Mouse (Mus musculus) neural tube, embryonic 11.5 days (tissue): ENCODE measurements at regions not wholly inside any gene's neighbourhood (a gene's known extent, or its start where the extent isn't known, plus 50 kb on each side); places are given as distances from the start of the nearest gene placed in this dataset.

Experiments used
- ATAC-seq: fragments of 200-750 bp; cut with Nextera tagmentation; 2 replicates; pipeline ENCODE4 v1.8.0; 2017; ENCODE audit warnings: moderate number of reproducible peaks, mild to moderate bottlenecking, moderate TSS enrichment, moderate library complexity; ENCODE audit not compliant: insufficient read depth, low FRiP score, low TSS enrichment
- DNase-seq: peaks from one replicate; pipeline ENCODE4 v3.0.0-alpha.2; 2015; ENCODE audit warnings: low spot score
- H3K27ac ChIP-seq: fragments of 300-500 bp; sonication (generic); 2 replicates; pipeline ENCODE4 v1.5.1; 2014; ENCODE audit warnings: low read depth, mild to moderate bottlenecking, low read length
- H3K27me3 ChIP-seq: fragments of 300-500 bp; sonication (generic); 2 replicates; pipeline ENCODE4 v1.6.1; 2014; ENCODE audit warnings: mild to moderate bottlenecking, low read length, mixed read lengths; ENCODE audit not compliant: control insufficient read depth, insufficient read depth
- H3K36me3 ChIP-seq: fragments of 300-500 bp; sonication (generic); 2 replicates; pipeline ENCODE4 v1.6.1; 2014; ENCODE audit warnings: mild to moderate bottlenecking, low read length, moderate library complexity, mixed read lengths; ENCODE audit not compliant: control insufficient read depth, insufficient read depth
- H3K4me1 ChIP-seq: fragments of 300-500 bp; sonication (generic); 2 replicates; pipeline ENCODE4 v1.6.1; 2014; ENCODE audit warnings: low read length, mixed read lengths; ENCODE audit not compliant: control insufficient read depth, insufficient read depth
- H3K4me2 ChIP-seq: fragments of 300-500 bp; sonication (generic); 2 replicates; pipeline ENCODE4 v1.6.1; 2014; ENCODE audit warnings: low read depth, mild to moderate bottlenecking, moderate library complexity
- H3K4me3 ChIP-seq: fragments of 300-500 bp; sonication (generic); 2 replicates; pipeline ENCODE4 v1.5.1; 2014; ENCODE audit warnings: low read depth, low read length
- H3K9ac ChIP-seq: fragments of 300-500 bp; sonication (generic); 2 replicates; pipeline ENCODE4 v1.6.1; 2014; ENCODE audit warnings: mild to moderate bottlenecking, low read length
- H3K9me3 ChIP-seq: fragments of 300-500 bp; sonication (generic); 2 replicates; pipeline ENCODE4 v1.6.1; 2016; ENCODE audit warnings: low read length; ENCODE audit not compliant: control insufficient read depth
- WGBS: fragments of 180-500 bp; shearing (Covaris S2); extraction: QIAGEN DNeasy Blood & Tissue Kit; methylation state at CpG from one replicate; pipeline ENCODE4 v1.1.7; 2014; 5-methylcytosine and 5-hydroxymethylcytosine counted together

DNA sequence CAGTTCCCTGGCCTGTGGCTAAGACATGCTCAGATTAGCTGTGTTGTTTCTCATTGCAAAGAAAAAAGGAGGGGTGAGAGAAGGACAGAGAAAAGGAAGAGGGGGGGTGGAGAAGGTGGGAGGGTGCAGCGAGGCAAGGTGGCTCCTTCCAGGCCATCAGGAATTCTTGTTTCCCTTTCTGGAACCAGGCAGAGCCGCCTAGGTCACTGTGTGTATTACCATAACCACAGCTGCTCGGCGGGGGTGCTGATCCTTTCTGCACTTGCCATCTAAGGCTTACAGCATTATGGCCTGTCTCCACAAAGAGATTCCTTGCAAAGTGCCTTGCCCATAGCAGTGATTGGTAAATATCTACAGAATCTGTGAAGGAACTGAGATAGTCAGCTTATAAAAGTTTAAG lies 493.1 kb upstream of the Cdh4 start:
- Histone ChIP-seq H3K9ac (no peak overlapping the region), H3K4me1 (no peaks in the 10 kb centered on the region), H3K9me3 (no peaks in the 10 kb centered on the region), H3K36me3 (no peaks in the 10 kb centered on the region), H3K4me2 (no peak overlapping the region), H3K27ac (no peak overlapping the region), H3K4me3 (no peak overlapping the region), H3K27me3 (no peaks in the 10 kb centered on the region)
- DNase-seq (no peak), ATAC-seq (no peak)
- 27% methylated on average over 4 of the region's 4 CpGs for WGBS

DNA sequence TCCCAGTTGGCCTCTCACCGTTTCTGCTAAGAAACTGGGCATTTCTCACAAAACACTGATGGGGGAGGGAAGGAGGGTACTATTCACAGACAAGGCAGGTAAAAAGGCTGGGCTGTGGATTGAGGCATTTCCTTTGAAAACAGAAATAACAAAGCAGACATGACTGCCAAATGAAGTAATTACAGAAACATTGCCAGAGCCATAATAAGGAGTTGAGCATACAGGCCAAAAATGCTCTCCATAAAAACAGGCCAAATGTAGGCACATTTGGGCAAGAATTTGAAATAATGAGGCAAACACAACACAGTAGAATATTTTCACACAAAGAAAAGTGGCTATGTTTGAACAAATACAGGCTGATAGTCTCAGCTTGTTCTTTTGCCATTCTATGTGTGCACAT lies 491.9 kb upstream of the Cdh4 start:
- H3K9ac ChIP-seq = no peak overlapping the region
- no peaks in the 10 kb centered on the region for H3K36me3 ChIP-seq
- 46% methylated on average over 1 of the region's 1 CpGs for WGBS
- H3K4me3 ChIP-seq = no peak overlapping the region
- ATAC-seq (no peak), DNase-seq (no peak)
- H3K27ac ChIP-seq = no peak overlapping the region
- no peak overlapping the region for H3K4me2 ChIP-seq
- no peaks in the 10 kb centered on the region for H3K4me1 ChIP-seq
- H3K9me3 ChIP-seq = no peaks in the 10 kb centered on the region
- H3K27me3 ChIP-seq = no peaks in the 10 kb centered on the region

DNA sequence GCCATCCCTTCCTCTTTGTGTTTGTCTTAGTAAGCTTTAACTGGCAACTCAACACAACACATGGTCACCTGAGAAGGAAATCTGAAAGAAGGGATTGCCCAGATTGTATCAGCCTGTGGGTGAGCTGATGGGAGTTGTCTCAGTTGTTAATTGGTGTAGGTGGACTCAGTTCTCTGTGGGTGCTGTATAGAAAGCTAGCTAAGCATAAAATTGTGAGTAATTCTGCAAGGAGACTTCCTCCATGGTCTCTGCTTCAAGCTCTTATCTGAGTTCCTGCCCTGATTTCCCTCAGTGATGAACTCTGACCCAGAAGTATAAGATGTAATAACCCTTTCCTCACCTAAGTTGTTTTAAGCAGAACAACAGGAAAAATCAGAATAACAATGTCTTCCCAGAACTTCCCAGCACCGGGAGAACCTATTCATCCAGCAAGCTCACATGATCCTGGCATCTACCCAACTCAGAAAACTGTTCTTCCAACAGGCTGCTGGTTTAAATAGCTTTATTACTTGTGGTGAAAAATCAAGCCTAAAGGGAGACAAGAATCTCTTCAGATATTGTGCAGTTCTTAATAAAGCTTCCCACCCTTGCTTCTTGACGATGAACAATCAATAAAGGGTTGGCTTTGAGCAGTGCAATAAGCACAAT lies 487.7 kb upstream of the Cdh4 start:
- 77% methylated on average over 2 of the region's 2 CpGs for WGBS
- H3K4me2 ChIP-seq = no peak overlapping the region
- H3K27me3 ChIP-seq = no peaks in the 10 kb centered on the region
- H3K9me3 ChIP-seq = no peaks in the 10 kb centered on the region
- DNase-seq (no peak), ATAC-seq (no peak)
- no peak overlapping the region for H3K9ac ChIP-seq
- no peaks in the 10 kb centered on the region for H3K36me3 ChIP-seq
- H3K4me3 ChIP-seq = no peak overlapping the region
- no peak overlapping the region for H3K27ac ChIP-seq
- peaks cover under 1% of the 10 kb centered on the region; the same call in 1 of the 2 replicates for H3K4me1 ChIP-seq

DNA sequence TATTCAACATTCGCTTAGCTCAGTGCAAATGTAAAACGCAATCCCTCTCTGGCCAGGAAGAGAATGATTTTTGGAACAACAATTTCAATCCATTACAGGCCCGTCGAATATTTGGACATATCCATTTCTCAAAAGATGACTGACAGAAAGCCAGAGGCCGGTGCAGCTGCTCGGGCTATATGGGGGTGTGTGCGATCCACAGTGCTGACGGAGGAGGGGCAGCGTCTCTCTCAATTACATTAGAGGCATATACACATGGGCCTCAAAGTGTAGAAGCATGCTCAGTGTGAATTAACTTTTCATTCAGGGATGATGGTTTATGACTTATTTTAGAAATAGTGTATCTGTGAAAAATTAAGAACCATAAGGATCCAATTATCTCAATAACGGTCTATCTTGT lies 483.4 kb upstream of the Cdh4 start:
- ATAC-seq (no peak), DNase-seq (no peak)
- 81% methylated on average over 10 of the region's 10 CpGs for WGBS
- H3K27me3 ChIP-seq = no peaks in the 10 kb centered on the region
- H3K36me3 ChIP-seq = no peaks in the 10 kb centered on the region
- H3K4me3 ChIP-seq = no peak overlapping the region
- H3K27ac ChIP-seq = no peak overlapping the region
- no peaks in the 10 kb centered on the region for H3K9me3 ChIP-seq
- no peak overlapping the region for H3K9ac ChIP-seq
- no peak overlapping the region for H3K4me2 ChIP-seq
- peaks cover 4% of the 10 kb centered on the region for H3K4me1 ChIP-seq

DNA sequence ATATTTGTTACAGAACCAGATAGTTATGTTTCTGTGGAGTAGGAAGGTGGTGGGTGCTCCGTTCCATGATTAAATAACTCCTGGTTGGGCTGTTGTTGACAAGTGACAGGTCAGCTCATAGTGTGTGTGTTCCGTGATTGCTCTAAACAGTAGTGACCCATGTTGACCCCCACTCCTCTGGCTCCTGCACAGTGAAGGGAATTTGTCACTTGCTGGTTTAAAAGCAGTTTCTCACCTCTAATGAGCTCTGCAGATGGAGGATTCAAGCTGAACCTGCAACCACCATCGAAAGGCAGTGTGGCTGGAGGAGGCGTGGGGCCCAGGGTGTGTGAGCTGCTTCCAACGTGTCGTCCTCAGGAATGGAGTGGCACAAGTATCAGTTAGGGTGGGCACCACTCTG lies 482.6 kb upstream of the Cdh4 start:
- Histone ChIP-seq H3K4me3 (no peak overlapping the region), H3K9me3 (no peaks in the 10 kb centered on the region), H3K4me1 (peaks cover 4% of the 10 kb centered on the region), H3K36me3 (no peaks in the 10 kb centered on the region), H3K27me3 (no peaks in the 10 kb centered on the region), H3K27ac (no peak overlapping the region), H3K9ac (no peak overlapping the region), H3K4me2 (no peak overlapping the region)
- 44% methylated on average over 6 of the region's 6 CpGs for WGBS
- no peak for ATAC-seq
- DNase-seq = no peak

DNA sequence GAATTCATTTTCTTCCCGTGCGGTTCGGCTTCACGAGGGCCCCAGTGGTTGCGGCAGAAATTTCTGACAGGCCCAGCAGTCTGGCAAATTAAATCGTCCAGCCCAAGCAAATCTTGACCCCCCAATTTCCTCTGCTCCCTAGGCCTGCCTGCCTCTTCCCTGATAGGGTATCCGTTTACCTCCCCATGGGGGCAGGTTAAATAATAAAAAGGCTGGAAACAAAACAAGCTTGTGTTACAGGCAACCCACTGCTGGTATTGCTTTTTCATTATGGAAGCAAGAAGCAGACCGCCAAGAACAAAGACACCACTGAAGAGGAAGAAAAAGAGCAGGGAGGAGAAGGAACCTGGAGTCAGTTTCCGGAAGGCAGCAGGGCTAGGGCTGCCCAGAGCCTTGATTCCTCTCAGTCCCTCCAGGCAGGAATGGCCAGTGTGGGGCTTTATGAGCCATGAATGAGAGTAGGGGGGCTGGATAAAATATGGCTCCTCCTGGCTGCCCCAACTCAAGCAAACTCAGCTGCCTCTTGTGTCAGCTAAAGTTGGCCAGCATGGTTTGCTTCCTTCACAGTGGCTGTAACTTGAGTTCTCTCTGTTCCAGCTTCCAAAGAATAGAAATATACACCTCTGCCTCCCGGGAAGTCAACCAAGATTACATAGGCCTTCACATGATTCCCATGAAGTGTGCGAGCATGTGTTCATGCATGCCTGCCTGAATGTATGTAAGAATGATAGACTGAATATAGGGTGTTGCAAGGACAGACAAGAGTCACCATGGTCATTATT lies 474.5 kb upstream of the Cdh4 start:
- WGBS = 46% methylated on average over 11 of the region's 11 CpGs
- DNase-seq = no peak

DNA sequence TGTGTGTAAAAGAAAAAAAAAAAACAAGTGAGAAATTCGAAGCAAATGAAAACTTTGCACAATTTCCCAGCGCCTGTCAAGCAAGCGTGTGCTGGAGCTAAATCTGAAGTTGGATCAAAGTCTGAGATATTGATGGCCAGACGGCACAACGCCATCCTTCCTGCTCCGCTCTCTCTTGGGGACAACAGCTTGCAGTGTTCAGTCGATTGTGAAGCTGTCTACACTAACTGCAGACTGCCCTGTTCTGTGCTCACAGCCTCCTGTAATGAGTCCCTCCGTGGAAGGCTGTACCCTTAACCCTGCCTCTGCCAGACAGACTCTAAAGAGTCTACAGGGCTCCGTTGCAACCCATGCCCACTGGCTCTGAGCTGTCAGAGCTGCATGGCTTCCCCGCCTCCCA lies 472.5 kb upstream of the Cdh4 start:
- H3K27ac ChIP-seq = no peak overlapping the region

More for the DNA sequence above, 474.5 kb upstream of the Cdh4 start:
- Histone ChIP-seq H3K4me2 (no peak overlapping the region), H3K4me1 (no peaks in the 10 kb centered on the region), H3K4me3 (no peak overlapping the region), H3K9me3 (no peaks in the 10 kb centered on the region), H3K27me3 (no peaks in the 10 kb centered on the region), H3K9ac (no peak overlapping the region), H3K27ac (no peak overlapping the region), H3K36me3 (no peaks in the 10 kb centered on the region)
- no peak for ATAC-seq

DNA sequence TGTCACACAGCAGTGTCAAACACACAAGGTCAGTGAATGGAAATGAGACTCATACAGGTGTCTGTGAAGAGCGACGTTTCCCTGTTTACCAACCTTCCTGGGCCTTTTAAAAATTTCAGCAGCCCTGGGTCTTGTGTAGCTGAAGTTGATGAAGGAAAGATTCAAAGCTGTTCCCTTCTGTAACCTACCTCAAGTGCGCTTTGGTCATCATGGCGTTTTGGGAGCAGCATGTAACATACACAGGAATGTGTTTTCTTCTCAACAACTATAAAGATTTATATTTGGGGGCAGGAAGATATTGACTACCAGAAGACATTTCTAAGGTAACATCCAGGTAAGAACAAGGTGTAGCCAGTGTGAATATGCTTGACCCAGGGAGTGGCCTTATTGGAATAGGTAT lies 466.9 kb upstream of the Cdh4 start:
- no peak overlapping the region for H3K9ac ChIP-seq
- H3K4me2 ChIP-seq = no peak overlapping the region
- DNase-seq (no peak), ATAC-seq (no peak)
- WGBS = 97% methylated on average over 4 of the region's 4 CpGs
- no peaks in the 10 kb centered on the region for H3K9me3 ChIP-seq
- H3K4me1 ChIP-seq = no peaks in the 10 kb centered on the region
- H3K4me3 ChIP-seq = no peak overlapping the region
- no peak overlapping the region for H3K27ac ChIP-seq
- H3K36me3 ChIP-seq = no peaks in the 10 kb centered on the region
- H3K27me3 ChIP-seq = no peaks in the 10 kb centered on the region

More for the DNA sequence above, 472.5 kb upstream of the Cdh4 start:
- Histone ChIP-seq H3K36me3 (no peaks in the 10 kb centered on the region), H3K4me1 (no peaks in the 10 kb centered on the region), H3K9me3 (no peaks in the 10 kb centered on the region), H3K27me3 (no peaks in the 10 kb centered on the region), H3K9ac (no peak overlapping the region), H3K4me3 (no peak overlapping the region), H3K4me2 (no peak overlapping the region)
- 75% methylated on average over 10 of the region's 10 CpGs for WGBS
- DNase-seq (no peak), ATAC-seq (no peak)

DNA sequence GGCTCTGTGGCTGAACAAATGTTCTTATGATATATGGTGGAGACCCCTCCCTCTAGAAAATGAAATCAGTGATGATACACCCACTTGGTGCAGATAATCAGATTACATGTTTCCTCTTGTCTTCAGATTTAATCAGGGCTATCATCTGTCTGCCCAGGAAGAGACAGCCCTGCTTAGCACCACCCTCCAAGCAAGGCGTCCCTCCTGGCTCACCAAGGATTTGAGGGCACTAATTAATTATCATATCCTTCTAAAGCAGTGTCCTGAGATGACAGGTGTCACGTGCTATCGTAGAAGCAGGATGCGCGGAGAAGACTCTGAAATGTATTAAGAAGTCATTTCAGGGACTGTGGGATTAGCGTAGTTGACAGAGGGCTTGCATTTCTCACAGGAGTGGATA lies 466.2 kb upstream of the Cdh4 start:
- no peak for DNase-seq
- WGBS = 84% methylated on average over 6 of the region's 6 CpGs
- Histone ChIP-seq H3K4me3 (no peak overlapping the region), H3K4me1 (no peaks in the 10 kb centered on the region), H3K27me3 (no peaks in the 10 kb centered on the region), H3K36me3 (no peaks in the 10 kb centered on the region), H3K9me3 (no peaks in the 10 kb centered on the region), H3K27ac (no peak overlapping the region), H3K9ac (no peak overlapping the region), H3K4me2 (no peak overlapping the region)
- ATAC-seq = no peak
